Comparison of ENCODE assay signal across 8 mouse cellular contexts in genomic region chr9:20384532-20385342, GRCm38 (mm10). TPM values are rescaled to one million over a fixed set of nuclear protein-coding genes. Genes with fewer than 3 reads are reported as not detected.
A peak's percentile ranks its signal among the peaks of the same experiment; 100 is the strongest.
DNase-seq lines count a peak whose midpoint lies in the region; ATAC-seq lines count a peak whose summit lies in the region.

Gene Zfp560 (minus strand): TSS chr9:20385177.

- no peaks in the 10 kb centered on the region for H3K36me3 ChIP-seq in lung, embryonic 16.5 days (ENCODE audit: control insufficient read depth, insufficient read depth, low read length)

- ATAC-seq in hematopoietic stem cell, adult 5-6 weeks (replicated peaks in 1 of 2; ENCODE audit: insufficient read depth in 1 of 2, low FRiP score in 2 of 2, low TSS enrichment in 1 of 2, low read depth in 1 of 2, poor library complexity in 2 of 2, severe bottlenecking in 2 of 2) = peak; percentile 100
- peak; percentile 100 for ATAC-seq in lung, embryonic 16.5 days (ENCODE audit: low read depth)

- H3K9ac ChIP-seq in lung, embryonic 16.5 days (ENCODE audit: low read length) = peak within 1 kb of the TSS; percentile 87

- peak within 1 kb of the TSS; percentile 82 for H3K27ac ChIP-seq in lung, embryonic 16.5 days (ENCODE audit: low read length)

- peak; percentile 84 for DNase-seq in MEL-GATA-1-ER (ENCODE audit: extremely low read depth, low read depth)
- DNase-seq in cerebellum, adult 8-10 months = peak; percentile 87
- peak; percentile 96 for DNase-seq in forelimb bud, embryonic 11.5 days (ENCODE audit: low read depth, low spot score)
- DNase-seq in layer of hippocampus, adult 9-10 months (ENCODE audit: low spot score) = peak; percentile 38
- DNase-seq in ovary, postnatal 10 days (ENCODE audit: low spot score) = peak; percentile 75
- DNase-seq in thymus, postnatal 10 days (ENCODE audit: low spot score in 2 of 2) = peak; percentile 81 to 92

- no peaks in the 10 kb centered on the region for H3K9me3 ChIP-seq in lung, embryonic 16.5 days (ENCODE audit: control insufficient read depth, low read length)

- 3% methylated on average over 40 of the region's 40 CpGs for WGBS in lung, embryonic 16.5 days

- peaks cover 7% of the 10 kb centered on the region; the same call in 1 of the 2 replicates for H3K4me1 ChIP-seq in lung, embryonic 16.5 days (replicated peaks; ENCODE audit: control insufficient read depth, insufficient read depth, low read length)

- peak within 1 kb of the TSS; percentile 91 for H3K4me2 ChIP-seq in lung, embryonic 16.5 days (ENCODE audit: low read depth, low read length)

- H3K4me3 ChIP-seq in lung, embryonic 16.5 days (ENCODE audit: low read length) = peak within 1 kb of the TSS; percentile 77

- no peaks in the 10 kb centered on the region for H3K27me3 ChIP-seq in lung, embryonic 16.5 days (ENCODE audit: control insufficient read depth, insufficient read depth, low read depth, low read length)

RNA-seq across cellular contexts. Expression of gene Zfp560, which starts in this region (rescaled TPM):
- total RNA-seq in hematopoietic stem cell, adult 5-6 weeks (2017) = 7.4 and 7.6 TPM in 2 replicates
- 38.5 and 40.0 TPM in 2 replicates for polyA plus RNA-seq in lung, embryonic 16.5 days (2015; fragmentation: Nextera tagmentation; extraction: Ambion mirVana)

Comparison
In these comparisons a context has a peak if more than half of its experiments do, and no peak if none do; other contexts are left out.
1. Peak in every context shown above with its lines: DNase-seq, ATAC-seq, H3K4me3 ChIP-seq and H3K27ac ChIP-seq.
2. DNase-seq: peak in every context shown above with its lines; median percentile 96 in forelimb bud, embryonic 11.5 days; 87 in cerebellum, adult 8-10 months; 86 in thymus, postnatal 10 days; 84 in MEL-GATA-1-ER; 75 in ovary, postnatal 10 days; 38 in layer of hippocampus, adult 9-10 months.